Mouse (Mus musculus) embryonic fibroblast, embryonic 13.5 days (primary cell): ENCODE results near the gene Rps27.

Experiments
- CTCF ChIP-seq: IDR thresholded peaks from 2 replicates; pipeline ENCODE4 v1.5.1; 2011; ENCODE audit warnings: mild to moderate bottlenecking, control low read depth, low read length, moderate library complexity, borderline replicate concordance; ENCODE audit not compliant: insufficient read depth
- POLR2A ChIP-seq: IDR thresholded peaks from 2 replicates; pipeline ENCODE4 v1.6.1; 2011; ENCODE audit warnings: low read depth, mild to moderate bottlenecking, control low read depth, low read length, moderate library complexity

DNA sequence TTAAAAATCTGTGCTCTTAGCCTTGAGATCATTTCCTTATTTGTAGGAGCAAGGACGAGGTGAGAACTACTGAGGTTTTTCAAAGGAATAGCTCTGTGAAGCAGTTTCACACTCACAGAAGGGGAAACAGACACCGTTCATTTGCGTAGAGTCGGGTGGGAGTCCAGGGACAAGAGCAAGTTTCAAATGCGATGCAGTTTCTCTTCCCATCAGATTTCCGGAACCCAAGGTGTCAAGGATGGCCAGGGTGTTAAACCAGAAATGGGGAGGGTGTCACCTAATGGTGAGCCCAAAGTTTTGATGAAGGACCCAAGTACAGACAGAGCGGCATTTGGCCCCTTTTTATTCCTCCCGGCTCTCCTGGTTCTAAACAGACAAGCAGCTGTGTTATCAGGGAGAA lies 17.6 kb upstream of the Rps27 start:
- TF ChIP-seq POLR2A (no peak), CTCF (no peak)
